Comparison of ENCODE assay signal across 27 mouse cellular contexts in the genomic region with DNA sequence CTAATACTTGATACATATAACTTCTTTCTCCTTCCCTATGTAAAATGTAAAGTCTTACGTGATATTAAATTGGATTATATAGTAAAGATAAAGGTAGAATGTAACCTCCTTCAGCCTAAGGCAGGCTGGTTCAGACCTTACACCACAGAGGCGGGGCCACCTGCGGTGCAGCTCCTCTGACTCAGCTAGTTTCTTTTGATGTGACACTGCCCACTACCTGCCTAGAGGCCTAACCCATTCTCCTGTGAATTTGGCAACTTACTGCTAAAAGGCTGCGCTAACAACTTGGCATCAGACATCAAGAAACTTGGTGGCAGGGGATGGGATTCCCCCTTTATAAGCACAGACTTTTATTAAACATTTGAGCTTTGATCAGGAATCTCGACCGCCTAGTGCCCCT.
"Had no signal": no experiment of that assay in that cellular context is flagged by ENCODE, and none has a peak within 500 bp of the region (broad histone marks: within the 10 kb centered on the region; RNA-seq: fewer than 3 reads in every experiment).

No protein-coding gene starts in this region.

- H3K4me3 ChIP-seq: gastrocnemius, adult 2 months; heart, adult 2 months; heart, embryonic 10.5 days; heart, embryonic 12.5 days; hindbrain, embryonic 10.5 days; hindbrain, embryonic 12.5 days; intestine, embryonic 15.5 days; layer of hippocampus, adult 2 months; left cerebral cortex, adult 2 months; limb, embryonic 10.5 days; limb, embryonic 12.5 days; liver, embryonic 12.5 days had no signal

- H3K27ac ChIP-seq: gastrocnemius, adult 2 months; heart, adult 2 months; heart, embryonic 10.5 days; hindbrain, embryonic 10.5 days; hindbrain, embryonic 12.5 days; hindbrain, embryonic 14.5 days; intestine, embryonic 15.5 days; layer of hippocampus, adult 2 months; left cerebral cortex, adult 2 months; limb, embryonic 10.5 days; limb, embryonic 12.5 days; liver, embryonic 12.5 days; liver, embryonic 14.5 days had no signal

- H3K9me3 ChIP-seq: heart, embryonic 10.5 days; heart, embryonic 12.5 days; hindbrain, embryonic 10.5 days; hindbrain, embryonic 12.5 days; intestine, embryonic 15.5 days; limb, embryonic 10.5 days; limb, embryonic 12.5 days; liver, embryonic 12.5 days had no signal

- H3K4me2 ChIP-seq: heart, embryonic 12.5 days; hindbrain, embryonic 12.5 days; hindbrain, embryonic 14.5 days; intestine, embryonic 15.5 days; limb, embryonic 12.5 days; liver, embryonic 12.5 days had no signal

- H3K27me3 ChIP-seq: heart, embryonic 12.5 days; hindbrain, embryonic 12.5 days; intestine, embryonic 15.5 days; limb, embryonic 12.5 days; liver, embryonic 12.5 days had no signal

- ATAC-seq: hindbrain, embryonic 16.5 days; inflammation-experienced regulatory T-cells, adult 6 months; intestine, embryonic 15.5 days; intestine, postnatal 0 days; liver, embryonic 12.5 days had no signal

- DNase-seq: gastrocnemius, adult 2 months; gastrocnemius, postnatal 10 days; gastrocnemius, postnatal 25 days; heart, adult 2 months; heart, postnatal 10 days; heart, postnatal 4 days; kidney, adult 18-20 months; kidney, adult 8-10 months; kidney, postnatal 10 days; kidney, postnatal 25 days; kidney, postnatal 4 days; liver had no signal

- H3K4me1 ChIP-seq: heart, embryonic 10.5 days; heart, embryonic 12.5 days; hindbrain, embryonic 10.5 days; hindbrain, embryonic 12.5 days; intestine, embryonic 15.5 days; limb, embryonic 10.5 days; limb, embryonic 12.5 days; liver, embryonic 12.5 days had no signal

- H3K36me3 ChIP-seq: heart, embryonic 10.5 days; heart, embryonic 12.5 days; hindbrain, embryonic 10.5 days; hindbrain, embryonic 12.5 days; intestine, embryonic 15.5 days; limb, embryonic 10.5 days; limb, embryonic 12.5 days; liver, embryonic 12.5 days had no signal

- H3K9ac ChIP-seq: heart, embryonic 12.5 days; hindbrain, embryonic 12.5 days; hindbrain, embryonic 14.5 days; intestine, embryonic 15.5 days; limb, embryonic 12.5 days; liver, embryonic 12.5 days; liver, embryonic 14.5 days had no signal
